Mouse (Mus musculus) mesoderm, embryonic 11.5 days (tissue): Measurements from ENCODE around the gene Gm29609.
"Not testable (repeated sequence)": the region's sequence is repeated elsewhere in the genome, so short reads cannot be mapped to it uniquely, and the experiment has no call there.

Experiments
- DNase-seq: peaks from one replicate; pipeline ENCODE4 v3.0.0-alpha.2; 2012; ENCODE audit warnings: low read depth, low spot score

The Gm29609 gene

DNA sequence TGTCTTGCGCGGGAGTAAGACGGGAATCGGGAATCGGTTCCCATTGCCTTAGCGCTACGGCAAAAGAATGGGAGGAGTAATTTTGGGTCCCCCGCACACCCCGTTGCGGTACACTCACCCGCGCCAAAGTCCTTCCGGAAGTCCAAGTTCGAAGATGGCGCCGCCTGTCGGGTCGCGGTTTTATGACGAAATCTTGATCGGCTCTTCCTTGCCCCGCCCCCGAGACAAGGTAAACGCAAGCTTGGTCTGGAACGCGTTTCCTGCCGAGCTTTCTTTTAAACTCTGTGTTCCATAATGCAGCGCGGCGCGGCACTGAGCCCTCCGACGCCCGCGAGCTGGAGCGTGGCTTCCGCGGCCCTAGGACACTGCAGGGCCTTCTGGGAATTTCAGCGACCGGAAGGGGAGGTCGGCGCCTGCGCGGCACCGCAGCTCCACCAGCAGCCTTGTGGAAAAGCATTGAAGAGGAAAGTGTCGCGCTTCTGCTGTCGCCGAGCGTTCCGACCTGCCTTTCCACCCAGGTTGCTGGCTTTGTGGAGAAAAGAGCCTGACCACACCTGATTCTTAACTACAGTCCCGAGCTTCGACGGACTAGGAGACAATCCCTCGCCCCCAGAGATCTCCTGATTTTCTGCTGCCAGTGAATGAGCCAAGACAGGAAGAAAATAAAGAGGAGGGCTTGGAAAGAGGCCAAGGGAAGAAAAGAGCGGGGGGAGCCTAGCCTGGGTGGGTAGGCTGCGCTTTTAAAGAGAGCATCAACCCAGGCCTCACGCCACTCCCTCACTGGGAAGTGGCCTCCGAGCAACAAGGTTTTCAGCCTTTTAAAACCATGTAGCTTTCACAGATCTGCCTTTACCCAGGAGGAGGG is at the start of gene Gm29609, which contains the start of gene Gtf3c2:
Gm29609 (minus strand) TSS at position 146 of the 865 bp plus-strand sequence.
Gtf3c2 (minus strand) TSS at position 379 of the 865 bp plus-strand sequence.
- DNase-seq = peak; percentile 95

DNA sequence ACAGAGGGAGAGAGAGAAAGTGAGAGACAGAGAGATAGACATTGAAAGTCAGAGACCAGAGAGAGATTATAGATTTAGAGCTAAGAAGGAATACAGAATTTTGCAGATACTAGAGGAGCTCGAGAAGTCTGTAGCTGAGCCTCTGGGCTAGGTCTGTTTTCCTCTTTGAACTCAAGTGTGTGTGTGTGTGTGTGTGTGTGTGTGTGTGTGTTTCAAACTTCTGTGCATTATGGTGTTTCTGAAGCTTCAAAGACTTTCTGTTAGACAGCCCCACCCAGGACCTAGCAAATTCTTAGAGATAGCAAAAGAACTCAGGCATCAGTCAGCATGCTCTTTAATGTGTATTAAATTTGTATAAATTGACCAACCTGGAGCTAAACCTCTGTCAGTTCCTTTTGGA is 46.9 kb upstream of the Gm29609 start:
- no peak for DNase-seq

DNA sequence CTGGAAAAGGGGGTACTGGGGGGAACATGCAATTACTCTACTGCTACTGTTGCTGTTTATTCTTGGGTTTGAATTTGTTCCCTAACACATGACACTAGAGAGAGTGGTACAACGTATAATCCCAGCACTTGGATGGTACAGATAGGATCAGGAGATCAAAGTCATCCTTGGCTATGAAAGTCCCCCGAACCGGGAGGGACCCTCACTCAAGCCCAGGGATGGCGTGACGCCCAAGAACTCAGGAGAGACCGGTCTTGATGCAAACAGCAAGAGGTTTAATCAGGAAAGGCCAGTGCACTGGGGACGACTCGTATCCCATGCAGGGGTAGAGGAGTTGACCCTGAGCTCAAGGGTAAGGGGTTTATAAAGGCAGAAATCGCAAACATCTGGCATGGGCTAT is 43.0 kb upstream of the Gm29609 start:
- no peak for DNase-seq

DNA sequence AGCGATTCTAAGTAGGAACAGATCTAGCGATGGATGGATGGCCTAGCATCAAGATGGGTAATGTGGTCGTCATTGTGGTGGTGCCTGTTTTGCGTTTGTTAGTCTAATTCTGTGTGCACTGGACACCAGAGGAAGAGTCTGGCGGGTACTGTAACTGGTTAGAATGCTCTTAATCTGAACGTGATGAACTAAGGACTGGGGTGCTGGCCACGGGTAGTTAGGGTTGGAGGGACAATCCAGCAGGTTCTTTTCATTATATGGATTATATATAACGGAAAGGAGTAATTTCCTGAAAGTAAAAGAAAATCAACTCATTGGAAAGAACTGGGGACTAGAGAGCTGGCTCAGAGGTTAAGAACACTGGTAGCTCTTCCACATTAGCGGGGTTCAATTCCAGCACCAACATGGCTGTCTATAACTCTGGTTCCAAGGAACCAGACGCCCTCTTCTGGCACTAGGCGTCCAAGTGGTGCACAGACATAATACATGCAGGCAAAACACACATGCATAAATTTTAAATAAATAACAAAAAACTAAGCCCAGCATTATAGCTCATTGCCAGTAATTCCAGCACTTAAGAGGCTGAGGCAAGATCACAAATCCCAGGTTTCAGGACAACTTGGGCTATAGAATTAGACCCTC is 41.7 kb upstream of the Gm29609 start:
- peak; percentile 67 for DNase-seq

DNA sequence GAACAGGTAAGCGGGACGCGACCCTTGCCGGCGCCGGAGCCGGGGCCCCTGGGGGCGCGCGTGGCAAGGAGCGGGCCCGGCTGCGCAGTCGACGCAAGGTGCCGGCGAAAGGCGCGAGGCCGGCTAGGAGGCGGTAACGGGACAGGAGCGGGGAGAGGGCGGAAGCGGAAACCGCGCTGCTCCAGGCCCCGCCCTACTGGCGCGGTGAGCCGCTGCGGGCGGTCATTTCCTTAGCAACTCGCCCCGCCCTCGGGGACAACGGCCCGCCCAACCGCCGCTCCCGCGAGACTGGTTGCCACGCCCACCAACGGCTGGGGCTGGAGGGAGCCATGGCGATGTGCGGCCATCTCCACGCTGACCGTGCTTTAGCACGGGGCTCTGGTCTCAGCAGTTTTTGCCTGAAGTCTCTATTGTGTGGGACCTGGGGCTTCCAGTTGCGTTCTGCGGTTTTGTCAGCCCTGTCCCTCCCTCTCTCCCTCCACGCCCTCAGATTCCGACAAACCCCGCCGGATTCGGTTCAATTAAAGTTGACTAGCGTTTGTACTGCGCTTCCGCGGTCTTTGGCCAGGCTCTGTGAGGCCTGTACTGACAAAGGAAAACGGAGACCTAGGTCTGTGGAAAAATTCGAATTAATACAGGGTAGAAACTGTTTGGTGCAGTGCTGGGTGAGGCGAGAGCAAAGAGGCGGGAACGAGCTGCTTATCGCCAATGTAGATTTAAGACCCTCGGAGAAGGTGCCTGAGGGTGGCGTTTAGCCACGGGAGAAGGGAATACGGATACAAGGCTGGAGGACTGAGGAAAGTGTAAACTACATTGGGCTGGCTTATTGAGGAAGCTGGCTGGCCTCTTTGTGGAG is 41.0 kb upstream of the Gm29609 start, which contains the start of gene Ppm1g:
Ppm1g (minus strand) TSS at position 240 of the 856 bp plus-strand sequence.
- DNase-seq = peak; percentile 97

DNA sequence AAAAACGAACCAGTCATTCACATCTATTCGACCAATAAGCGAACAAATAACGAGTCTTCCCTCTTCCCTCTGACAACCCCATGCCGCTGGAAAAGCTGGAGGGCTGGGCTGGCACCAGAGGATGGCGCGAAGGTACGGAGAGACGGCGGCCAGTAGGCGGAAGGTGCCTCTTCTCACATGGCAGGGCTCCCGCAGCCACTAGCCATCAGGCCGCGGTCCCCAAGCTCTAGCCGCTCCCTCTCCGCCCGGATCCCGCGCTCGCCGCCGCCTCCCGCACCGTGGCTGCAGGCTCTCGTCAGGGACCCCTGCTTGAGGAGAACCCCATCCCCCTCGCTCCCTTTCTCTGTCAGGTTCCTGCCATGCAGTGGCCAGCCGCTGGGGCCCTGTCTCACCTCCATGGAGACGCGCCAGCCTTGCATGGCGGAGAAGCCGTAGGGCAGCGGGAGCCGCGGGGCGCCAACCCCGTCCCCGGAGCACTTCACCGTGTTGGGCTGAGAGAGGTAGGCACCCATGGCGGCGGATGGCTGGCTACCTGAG is 40.3 kb upstream of the Gm29609 start:
- DNase-seq = peak; percentile 67

DNA sequence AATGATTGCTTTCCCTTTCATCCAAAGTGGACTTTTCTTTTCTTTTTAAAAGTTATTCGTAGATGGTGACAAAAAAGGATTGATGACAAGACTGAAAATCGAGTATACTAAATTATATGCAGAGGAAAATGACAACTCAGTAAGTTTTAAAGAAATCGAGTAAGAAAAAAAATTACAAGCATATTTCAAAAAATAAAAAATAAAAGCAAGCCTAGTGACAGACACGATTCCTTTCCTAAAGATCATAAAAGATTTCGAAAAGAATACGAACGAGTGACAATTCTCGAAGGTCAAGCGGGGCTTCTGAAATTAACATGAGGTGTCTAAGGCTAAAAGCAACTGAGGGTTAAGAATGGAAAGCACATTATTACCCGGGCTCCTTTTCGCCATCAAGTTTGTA is 39.8 kb upstream of the Gm29609 start:
- no peak for DNase-seq

DNA sequence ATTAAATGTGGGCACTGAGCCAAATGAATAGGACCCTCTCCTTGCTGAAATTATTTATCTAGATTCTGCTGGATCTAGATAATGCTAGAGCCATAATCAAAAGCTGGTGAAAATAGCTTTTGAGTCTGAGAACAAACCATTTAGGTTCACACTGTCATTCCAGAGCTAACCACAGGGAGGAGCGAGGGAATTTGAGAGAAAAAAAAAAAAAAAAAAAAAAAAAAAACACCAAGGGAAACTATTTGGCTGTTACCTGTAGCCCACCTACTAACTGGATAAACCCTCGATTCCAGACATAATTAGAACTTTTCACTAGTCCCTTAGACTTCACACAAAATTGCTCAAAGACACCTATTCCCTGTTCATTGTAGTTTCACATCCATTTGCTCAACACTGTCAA is 39.4 kb upstream of the Gm29609 start:
- DNase-seq = peak; percentile 45

DNA sequence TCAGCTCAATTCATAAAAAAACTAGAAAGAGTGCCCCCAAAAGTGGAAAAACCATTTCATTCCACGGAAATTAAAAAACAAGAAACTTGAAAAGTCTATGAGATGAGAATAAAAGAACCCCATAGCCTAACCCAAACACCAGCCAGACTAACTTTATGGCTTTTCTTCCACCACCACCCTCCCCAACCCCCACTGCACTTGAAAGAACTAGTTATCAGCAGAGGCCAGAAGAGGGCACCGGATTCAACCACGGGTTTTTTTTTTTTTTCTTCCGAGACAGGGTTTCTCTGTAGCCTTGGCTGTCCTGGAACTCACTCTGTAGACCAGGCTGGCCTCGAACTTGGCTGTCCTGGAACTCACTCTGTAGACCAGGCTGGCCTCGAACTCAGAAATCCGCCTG is 38.6 kb upstream of the Gm29609 start:
- no peak for DNase-seq

DNA sequence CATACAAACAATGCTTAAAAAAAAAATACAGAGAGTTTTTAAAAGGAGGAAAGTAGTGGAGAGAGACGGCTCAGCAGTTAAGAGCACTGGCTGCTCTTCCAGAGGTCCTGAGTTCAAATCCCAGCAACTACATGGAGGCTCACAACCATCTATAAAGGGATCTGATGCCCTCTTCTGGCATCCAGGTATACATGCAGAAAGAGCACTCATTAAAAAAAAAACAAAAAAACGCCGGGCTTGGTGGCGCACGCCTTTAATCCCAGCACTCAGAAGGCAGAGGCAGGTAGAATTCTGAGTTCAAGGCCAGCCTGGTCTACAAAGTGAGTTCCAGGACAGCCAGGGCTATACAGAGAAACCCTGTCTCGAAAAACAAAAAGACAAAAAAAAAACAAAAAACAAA is 36.8 kb upstream of the Gm29609 start:
- not testable (repeated sequence) for DNase-seq

DNA sequence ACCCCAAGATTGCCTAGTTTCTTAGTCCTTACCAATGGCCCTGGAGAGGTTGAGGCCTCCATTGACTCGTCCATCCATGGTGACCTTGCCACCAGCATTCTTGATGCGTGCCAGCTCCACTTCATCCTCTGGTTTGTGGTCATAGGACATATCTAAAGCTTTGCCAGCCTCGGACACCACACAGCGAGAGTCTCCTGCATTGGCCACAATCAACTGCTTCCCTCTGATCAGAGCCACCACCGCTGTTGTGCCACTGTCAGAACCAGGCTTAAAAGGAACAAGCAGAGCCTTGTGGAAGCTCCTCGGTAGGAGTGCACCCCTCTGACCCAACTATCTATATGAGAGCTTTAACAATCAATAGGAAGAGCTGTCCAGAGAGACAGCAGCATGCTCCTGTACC is 24.7 kb upstream of the Gm29609 start:
- no peak for DNase-seq

DNA sequence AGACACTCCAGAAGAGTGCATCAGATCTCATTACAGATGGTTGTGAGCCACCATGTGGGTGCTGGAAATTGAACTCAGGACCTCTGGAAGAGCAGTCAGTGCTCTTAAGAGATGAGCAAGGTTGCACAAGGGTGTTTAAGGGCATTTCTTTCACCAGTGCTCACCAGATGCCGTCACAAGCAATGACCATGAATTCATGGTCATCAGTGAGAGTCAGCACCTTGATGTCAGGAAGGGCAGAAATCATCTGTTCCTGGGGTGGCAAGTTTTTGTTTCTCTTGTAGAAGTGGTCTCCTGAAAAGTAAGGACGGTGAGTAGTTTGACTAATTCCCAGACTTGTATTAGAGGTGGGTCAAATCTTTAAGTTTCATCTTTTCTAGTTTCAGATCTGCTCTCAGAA is 24.2 kb upstream of the Gm29609 start:
- no peak for DNase-seq

DNA sequence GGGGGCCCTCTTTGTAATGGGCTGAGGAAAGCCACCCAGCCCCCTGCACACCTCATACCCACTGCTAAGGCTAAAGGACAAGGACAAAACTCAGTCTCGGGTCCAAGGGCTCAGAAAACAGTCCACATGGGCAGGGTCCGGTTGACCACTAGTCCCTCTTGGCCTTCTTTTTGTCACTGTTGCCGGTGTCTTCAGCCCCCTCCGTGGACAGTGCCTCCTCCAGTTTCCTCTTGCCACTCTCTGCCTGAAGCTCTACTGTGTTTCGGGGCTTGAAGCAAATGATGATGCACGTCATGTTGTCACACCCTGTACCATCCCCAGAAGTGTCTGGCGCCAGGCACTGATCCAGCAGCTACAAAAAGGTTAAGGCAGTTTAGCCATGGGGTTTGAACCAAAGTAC is 23.2 kb upstream of the Gm29609 start:
- no peak for DNase-seq

DNA sequence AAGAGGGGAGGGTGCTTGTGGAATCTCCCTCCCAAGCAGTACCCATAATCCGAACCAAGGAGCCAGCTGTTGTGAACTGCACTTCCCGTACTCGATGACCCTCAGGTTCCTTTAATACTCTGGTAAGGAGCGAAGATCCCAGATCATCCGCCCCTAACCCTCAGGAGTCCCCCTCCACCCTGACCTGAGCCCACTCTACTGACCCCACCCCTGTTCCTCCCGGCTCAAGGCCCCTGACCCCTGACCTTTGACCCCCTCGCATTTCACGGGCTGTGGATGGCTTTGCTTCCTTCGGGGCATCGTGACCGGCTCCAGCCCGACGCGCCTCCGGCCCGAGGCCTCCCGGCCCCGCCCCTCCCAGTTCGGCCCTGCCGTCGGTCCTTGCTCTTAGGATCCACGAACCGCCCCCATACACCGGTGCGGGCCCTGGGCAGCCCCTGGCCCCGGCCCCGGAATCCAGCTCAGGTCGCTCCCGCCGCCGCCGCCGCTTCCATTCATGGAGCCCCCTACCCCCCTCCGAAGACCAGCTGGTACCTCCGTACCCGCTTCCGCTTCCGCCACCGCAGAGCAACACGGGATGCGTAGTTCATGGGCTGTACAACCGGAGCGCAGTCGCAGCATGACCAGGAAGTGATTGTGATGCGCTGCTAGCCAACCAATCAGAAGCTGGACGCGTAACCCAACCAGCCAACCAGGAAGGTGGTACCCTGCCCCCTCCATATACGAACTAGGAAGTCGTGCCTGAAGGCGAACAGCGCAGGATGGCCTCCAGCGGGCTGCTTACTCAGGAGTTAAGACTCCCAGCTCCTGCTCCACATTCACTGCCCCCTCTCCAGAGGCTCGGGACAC is 22.3 kb upstream of the Gm29609 start, which contains the start of gene Zfp513:
Zfp513 (minus strand) TSS at position 562 of the 849 bp plus-strand sequence.
- peak; percentile 99 for DNase-seq

DNA sequence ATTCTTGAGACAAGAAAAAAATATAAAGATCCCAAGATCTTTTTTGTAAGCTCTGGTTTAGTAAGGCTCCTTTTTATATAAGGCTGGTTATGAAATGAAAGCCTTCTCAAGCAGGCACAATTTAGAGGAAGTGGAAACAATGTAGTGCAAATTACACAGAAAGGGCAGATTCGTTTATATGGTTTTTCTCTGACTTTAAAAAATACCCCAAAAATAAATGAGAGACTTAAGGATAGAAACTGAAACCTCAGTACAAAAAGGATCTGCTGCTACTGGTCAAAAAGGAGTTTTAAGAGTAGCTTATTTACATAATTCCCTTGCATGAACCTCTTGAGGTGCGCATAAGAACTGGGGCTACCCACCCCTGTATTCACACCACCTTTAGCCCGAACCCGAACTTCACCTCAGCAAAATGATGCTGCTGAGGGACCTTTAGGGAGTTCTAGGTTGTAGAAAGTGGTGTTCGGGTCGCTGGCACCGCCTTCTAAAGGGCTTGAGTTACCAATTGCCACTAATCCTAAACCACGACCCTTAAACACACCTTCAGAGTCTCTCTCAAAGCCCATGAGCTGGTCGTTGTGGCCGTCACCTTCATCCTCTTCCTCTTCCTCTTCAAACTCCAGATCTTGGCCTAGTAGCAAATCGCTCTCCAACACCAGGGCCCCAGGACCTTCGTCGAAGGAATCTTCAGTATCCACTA is 21.5 kb upstream of the Gm29609 start:
- DNase-seq = peak; percentile 14

DNA sequence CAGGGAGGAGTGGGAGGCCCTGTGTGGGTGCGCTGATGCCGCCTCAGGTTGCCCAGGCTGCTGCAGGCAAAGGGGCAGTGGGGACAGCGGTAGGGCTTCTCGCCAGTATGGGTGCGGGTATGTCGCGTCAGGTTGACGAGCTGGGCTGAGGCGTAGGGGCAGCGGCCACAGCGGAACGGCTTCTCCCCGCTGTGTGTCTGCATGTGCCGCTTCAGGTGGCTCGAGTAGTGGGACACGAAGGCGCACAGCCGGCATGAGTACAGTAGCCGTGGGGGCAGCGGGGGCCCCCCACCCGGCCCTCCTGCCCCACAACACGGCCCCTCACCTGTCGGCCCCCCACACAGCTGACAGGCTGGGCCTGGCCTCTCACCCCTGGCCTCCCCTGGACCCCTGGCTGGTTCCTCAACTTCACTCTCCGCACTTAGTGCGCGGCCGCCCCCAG is 20.6 kb upstream of the Gm29609 start:
- DNase-seq = no peak

DNA sequence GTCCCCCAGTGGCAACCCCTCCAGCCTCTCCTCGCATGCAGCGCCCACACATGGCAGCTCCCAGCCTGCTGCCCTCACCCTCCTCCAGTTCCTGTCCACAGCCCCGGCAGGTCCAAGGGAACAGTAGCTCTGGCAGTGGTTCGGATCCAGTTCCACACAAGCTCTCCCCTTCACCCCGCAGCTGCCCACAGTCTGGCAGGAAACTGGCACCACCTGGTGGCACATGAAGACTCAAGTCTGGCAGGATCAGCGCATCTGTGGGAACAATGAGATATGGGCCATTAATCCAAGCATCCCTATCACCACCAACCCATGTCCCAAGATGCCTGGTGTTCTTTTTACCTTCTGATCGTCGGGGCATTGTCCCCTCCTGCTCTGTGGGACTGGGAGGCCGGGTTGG is 20.2 kb upstream of the Gm29609 start:
- DNase-seq = no peak

DNA sequence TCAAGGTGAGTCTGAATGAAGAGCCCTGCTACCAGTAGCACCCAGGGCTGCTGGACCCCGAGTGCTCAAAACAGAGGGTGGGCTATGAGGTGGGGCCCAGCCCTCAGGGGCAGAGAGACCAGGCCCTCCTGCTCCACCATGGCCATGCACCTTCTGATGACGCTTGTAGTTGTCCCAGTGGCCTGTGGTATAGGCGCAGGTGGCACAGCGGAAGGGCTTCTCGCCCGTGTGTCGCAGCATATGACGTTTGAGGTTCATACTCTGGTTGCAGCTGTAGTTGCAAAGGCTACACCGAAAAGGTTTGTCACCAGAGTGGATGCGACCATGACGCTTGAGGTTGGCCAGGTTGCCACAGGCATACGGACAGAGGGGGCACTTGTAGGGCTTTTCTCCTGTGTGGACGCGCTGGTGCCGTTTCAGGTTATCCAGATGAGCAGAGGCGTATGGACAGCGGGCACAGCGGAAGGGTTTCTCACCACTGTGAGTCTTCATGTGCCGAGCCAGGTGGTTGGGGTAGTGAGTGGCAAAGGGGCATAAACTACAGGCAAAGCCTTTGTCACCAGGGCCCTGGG is 19.7 kb upstream of the Gm29609 start:
- no peak for DNase-seq

DNA sequence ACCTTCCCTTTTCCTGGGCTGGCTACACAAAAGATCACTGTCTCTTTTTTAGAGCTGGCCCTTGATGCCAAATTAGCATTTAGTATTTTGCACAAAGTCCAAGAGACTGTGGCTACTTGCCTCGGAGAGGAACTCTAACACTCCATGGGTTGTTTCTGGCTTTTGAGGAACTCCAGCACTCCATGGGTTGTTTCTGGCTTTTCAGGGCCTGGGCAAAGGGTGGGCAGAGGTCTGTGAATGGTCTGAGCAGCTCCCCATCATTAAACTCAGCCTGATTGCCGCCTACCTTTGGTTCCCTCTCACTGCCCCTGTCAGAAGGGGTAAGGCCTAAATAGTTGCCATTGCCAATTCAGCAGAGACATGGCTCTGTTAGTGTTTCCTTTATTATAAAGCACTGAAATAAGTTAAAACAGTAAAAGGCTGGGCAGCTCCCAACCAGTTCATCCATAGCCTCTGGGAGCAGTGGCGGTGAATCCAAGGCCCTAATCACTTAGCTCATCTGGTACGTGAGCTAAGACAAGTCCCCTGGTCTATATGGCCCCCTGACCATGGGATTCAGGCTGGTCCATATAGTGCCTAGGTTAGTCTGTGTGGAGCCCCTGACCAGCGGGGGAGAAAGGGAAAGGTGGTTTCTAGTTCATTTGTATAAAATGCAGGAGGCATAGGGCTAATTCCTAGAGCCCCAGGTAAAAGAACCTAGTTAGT is 19.1 kb upstream of the Gm29609 start:
- no peak for DNase-seq
